Mouse (Mus musculus) macrophage (primary cell): ENCODE results near the gene Zfp128. TPM values are rescaled to one million over a fixed set of nuclear protein-coding genes. Genes with fewer than 3 reads are reported as not detected.
"Not testable (repeated sequence)": the region's sequence is repeated elsewhere in the genome, so short reads cannot be mapped to it uniquely, and the experiment has no call there.

Source experiments
- H3K27ac ChIP-seq: fragments of 350-480 bp; formaldehyde crosslinking; 2 replicates; pipeline ENCODE4 v1.9.0; 2021
- H3K36me3 ChIP-seq: fragments of 350-480 bp; formaldehyde crosslinking; 2 replicates; pipeline ENCODE4 v1.9.0; 2021; ENCODE audit errors: inconsistent target
- H3K4me3 ChIP-seq: fragments of 350-480 bp; formaldehyde crosslinking; 2 replicates; pipeline ENCODE4 v1.9.0; 2021; ENCODE audit errors: inconsistent target
- H3K79me2 ChIP-seq: fragments of 350-480 bp; formaldehyde crosslinking; 2 replicates; pipeline ENCODE4 v1.9.0; 2021; ENCODE audit errors: inconsistent target
- WGBS: methylation state at CpG from one replicate; pipeline ENCODE4 v1.1.7; 2026; ENCODE audit warnings: inconsistent platforms; ENCODE audit not compliant: missing documents; 5-methylcytosine and 5-hydroxymethylcytosine counted together
- polyA plus RNA-seq: library from polyadenylated mRNA; stranded (reverse); fragments of 250-400 nt; gene quantifications from 3 replicates; pipeline ENCODE4 v1.2.4, GENCODE M21; 2018; ENCODE audit warnings: inconsistent platforms

Zfp128 gene
- polyA plus RNA-seq, 1 experiment from 2014 or later = 2.1 TPM

DNA sequence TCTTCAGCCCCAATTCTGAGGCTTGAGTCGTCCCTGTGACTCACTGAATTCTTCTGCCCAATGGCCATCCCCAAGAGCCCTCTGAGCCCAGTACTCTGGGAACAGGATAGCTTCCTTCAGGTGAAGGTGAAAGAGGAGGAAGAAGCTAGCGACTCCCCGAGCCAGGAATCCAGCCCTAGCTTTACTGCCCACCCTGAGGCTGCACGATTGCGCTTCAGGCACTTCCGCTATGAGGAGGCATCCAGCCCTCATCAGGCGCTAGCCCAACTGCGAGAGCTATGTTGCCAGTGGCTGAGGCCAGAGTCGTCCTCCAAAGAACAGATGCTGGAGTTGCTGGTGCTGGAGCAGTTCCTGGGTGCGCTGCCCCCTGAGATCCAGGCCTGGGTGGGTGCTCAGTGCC lies 22.6 kb downstream of the Zfp128 start:
- Histone ChIP-seq H3K36me3 (peaks cover 31% of the 10 kb centered on the region), H3K4me3 (no peak overlapping the region; the same call in 1 of the 2 replicates)

DNA sequence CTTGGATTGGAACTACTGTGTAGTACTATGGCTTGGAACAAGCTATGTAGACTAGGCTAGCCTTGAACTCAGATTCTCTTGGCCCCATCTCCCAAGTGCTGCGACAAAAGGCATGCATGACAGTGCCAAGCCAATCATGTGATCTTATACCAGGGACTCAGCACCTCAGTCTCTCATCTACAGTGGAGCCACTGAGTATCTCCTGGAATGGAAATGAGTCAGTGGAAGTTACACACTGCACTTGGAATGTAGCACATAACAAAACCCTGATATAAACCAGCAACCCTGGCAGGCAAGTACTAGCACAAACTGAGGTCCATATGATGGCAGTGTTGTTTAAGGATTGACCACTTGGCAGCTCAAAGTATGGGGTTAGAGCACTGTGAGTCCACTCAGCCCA lies 24.2 kb downstream of the Zfp128 start:
- H3K79me2 ChIP-seq = peaks cover 29% of the 10 kb centered on the region; the same call in 1 of the 2 replicates
- WGBS = 100% methylated on average over 1 of the region's 1 CpGs
- H3K27ac ChIP-seq = no peak overlapping the region
- no peak overlapping the region for H3K4me3 ChIP-seq
- H3K36me3 ChIP-seq = peaks cover 31% of the 10 kb centered on the region

More for the DNA sequence above, 22.6 kb downstream of the Zfp128 start:
- Histone ChIP-seq H3K27ac (no peak overlapping the region), H3K79me2 (peaks cover 44% of the 10 kb centered on the region)
- WGBS = 82% methylated on average over 10 of the region's 10 CpGs

DNA sequence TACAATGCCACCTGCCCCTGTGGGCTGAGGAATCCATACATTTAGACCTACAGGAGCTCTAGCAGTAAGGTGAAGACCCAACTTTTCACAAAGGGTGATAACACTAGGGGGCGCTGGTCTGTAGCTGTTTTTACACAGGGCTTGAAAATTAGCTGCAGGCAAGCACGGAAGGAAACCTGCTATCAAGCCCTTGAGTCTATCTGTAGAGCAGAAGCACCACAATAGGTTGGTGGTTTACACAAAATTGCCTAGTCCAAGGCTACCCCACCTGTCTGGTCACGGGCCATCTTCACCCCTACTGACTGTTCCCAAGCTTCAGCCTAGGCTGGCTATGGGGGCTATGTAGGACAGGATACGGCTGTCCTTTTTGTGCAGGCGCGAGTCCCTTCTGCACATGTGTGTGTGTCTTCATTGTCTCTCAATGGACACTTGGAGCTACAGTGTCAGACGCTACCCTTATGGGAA lies 28.6 kb downstream of the Zfp128 start:
- Histone ChIP-seq H3K27ac (peak overlapping the region; percentile 61), H3K4me3 (peak overlapping the region; percentile 50), H3K79me2 (no peaks in the 10 kb centered on the region), H3K36me3 (peaks cover 31% of the 10 kb centered on the region)
- WGBS = 28% methylated on average over 7 of the region's 7 CpGs

GRCm38 (mm10) chr7:12910181-12910668 lies 29.2 kb downstream of the Zfp128 start:
- WGBS = 3% methylated on average over 19 of the region's 19 CpGs
- H3K36me3 ChIP-seq = peaks cover 31% of the 10 kb centered on the region
- peak overlapping the region; percentile 61 for H3K27ac ChIP-seq
- peak overlapping the region; percentile 50 for H3K4me3 ChIP-seq
- H3K79me2 ChIP-seq = no peaks in the 10 kb centered on the region

DNA sequence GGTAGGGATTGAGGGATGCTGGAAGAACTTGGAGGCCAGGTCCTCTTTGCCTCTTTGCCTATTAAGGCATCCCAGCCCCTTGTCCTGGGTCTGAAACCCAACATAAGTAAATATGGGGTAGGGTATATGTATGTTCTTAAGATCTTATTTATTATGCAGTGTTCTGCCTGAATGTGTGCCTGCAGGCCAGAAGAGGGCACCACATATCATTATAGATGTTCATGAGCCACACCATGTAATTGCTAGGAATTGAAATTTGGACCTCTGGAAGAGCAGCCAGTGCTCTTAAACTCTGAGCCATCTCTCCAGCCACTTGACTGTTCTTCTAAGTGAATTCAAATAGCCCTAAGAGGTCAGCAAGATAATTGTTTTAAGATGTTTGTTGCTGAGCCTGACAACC lies 32.6 kb downstream of the Zfp128 start:
- Histone ChIP-seq H3K36me3 (no peaks in the 10 kb centered on the region), H3K27ac (no peak overlapping the region), H3K79me2 (no peaks in the 10 kb centered on the region), H3K4me3 (no peak overlapping the region)

- WGBS = 84% methylated on average over 7 of the region's 8 CpGs
- not testable (repeated sequence) for H3K4me3 ChIP-seq
Measured at GRCm38 (mm10) chr7:12920495-12920894, 39.5 kb downstream of the Zfp128 start.

GRCm38 (mm10) chr7:12921318-12921704 lies 40.3 kb downstream of the Zfp128 start:
- peak overlapping the region; percentile 89 for H3K27ac ChIP-seq
- peaks cover 22% of the 10 kb centered on the region for H3K79me2 ChIP-seq
- WGBS = 0% methylated on average over 3 of the region's 3 CpGs
- H3K36me3 ChIP-seq = peaks cover 30% of the 10 kb centered on the region
- H3K4me3 ChIP-seq = peak overlapping the region; percentile 99

More at GRCm38 (mm10) chr7:12920495-12920894, 39.5 kb downstream of the Zfp128 start:
- peaks cover 22% of the 10 kb centered on the region for H3K36me3 ChIP-seq
- peaks cover 22% of the 10 kb centered on the region for H3K79me2 ChIP-seq
- H3K27ac ChIP-seq = not testable (repeated sequence)

- H3K4me3 ChIP-seq = peak within 1 kb of the TSS; percentile 99
- H3K27ac ChIP-seq = peak within 1 kb of the TSS; percentile 89
- under 1% methylated on average over 54 of the region's 55 CpGs for WGBS
- peaks cover 22% of the 10 kb centered on the region for H3K79me2 ChIP-seq
- peaks cover 36% of the 10 kb centered on the region for H3K36me3 ChIP-seq
Measured at GRCm38 (mm10) chr7:12921705-12922465, 40.9 kb downstream of the Zfp128 start, which contains the start of gene Rps5. Gene Rps5, plus strand, starts transcription at chr7:12922290.

GRCm38 (mm10) chr7:12922729-12923128 lies 41.8 kb downstream of the Zfp128 start:
- H3K36me3 ChIP-seq = peaks cover 38% of the 10 kb centered on the region
- under 1% methylated on average over 8 of the region's 8 CpGs for WGBS
- H3K4me3 ChIP-seq = peak overlapping the region; percentile 99
- H3K79me2 ChIP-seq = peaks cover 22% of the 10 kb centered on the region
- H3K27ac ChIP-seq = peak overlapping the region; percentile 89

DNA sequence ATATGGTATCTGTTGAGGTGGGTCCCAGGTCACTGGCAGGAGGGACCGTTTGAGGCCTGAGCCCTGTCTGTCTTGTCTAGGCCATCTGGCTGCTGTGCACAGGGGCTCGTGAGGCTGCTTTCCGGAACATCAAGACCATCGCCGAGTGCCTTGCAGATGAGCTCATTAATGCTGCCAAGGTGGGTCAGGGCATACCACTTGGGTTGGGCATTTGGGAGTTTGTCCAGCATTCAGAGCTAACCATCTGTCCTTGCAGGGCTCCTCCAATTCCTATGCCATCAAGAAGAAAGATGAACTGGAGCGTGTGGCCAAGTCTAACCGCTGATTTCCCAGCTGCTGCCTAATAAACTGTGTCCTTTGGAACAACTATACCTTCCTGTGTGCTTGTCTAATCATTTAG lies 45.3 kb downstream of the Zfp128 start:
- 94% methylated on average over 7 of the region's 7 CpGs for WGBS
- no peak overlapping the region for H3K4me3 ChIP-seq
- peaks cover 22% of the 10 kb centered on the region for H3K79me2 ChIP-seq
- peaks cover 38% of the 10 kb centered on the region for H3K36me3 ChIP-seq
- no peak overlapping the region for H3K27ac ChIP-seq

- Histone ChIP-seq H3K79me2 (peaks cover 21% of the 10 kb centered on the region), H3K27ac (no peak within 1 kb of the TSS), H3K36me3 (peaks cover 38% of the 10 kb centered on the region), H3K4me3 (no peak within 1 kb of the TSS)
- WGBS = 77% methylated on average over 8 of the region's 8 CpGs
Measured at GRCm38 (mm10) chr7:12927191-12927680, 46.3 kb downstream of the Zfp128 start, which contains the start of gene Rnf225. Gene Rnf225, plus strand, starts transcription at chr7:12927416.

DNA sequence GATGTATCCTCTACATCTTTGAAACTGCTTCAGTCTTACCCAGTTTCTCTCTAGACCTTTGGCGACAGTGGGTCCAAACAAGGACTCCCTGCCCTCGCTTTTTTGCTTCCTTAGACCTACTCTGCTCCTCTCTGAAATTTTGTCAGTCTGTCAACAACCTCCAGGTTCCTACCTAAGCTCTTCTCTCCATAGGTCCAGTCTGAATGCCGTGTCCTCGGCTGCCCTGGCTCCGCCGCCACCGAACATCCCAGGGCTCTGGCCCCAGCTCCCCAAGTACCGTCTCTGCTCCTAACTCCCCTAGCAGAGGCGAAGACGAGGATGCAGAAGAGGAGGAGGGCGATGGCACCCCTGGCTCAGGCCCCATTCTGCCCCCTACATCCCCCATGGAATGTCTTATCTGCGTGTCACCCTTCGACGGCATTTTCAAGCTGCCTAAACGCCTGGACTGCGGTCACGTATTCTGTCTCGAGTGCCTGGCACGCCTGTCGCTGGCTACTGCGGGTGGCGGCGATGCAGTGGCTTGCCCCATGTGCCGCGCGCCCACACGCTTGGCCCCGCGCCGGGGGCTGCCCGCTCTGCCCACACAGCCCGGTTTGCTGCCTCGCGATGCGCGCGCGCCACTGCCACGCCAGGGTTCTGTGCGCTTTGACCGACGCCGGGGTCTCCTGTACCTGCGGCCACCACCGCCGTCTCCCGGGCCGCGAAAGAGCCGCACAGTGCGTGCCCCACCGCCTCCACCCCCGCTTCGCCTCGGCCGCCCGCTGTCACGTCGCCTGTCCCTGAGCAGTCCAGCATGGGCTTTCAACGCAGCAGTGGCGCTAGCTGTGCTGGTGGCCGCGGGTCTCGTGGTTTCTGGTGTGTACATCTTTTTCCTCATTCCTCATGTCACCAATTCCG lies 47.0 kb downstream of the Zfp128 start:
- 26% methylated on average over 61 of the region's 65 CpGs for WGBS
- Histone ChIP-seq H3K4me3 (no peak overlapping the region), H3K36me3 (peaks cover 38% of the 10 kb centered on the region)

GRCm38 (mm10) chr7:12933615-12934140 lies 52.7 kb downstream of the Zfp128 start:
- WGBS = 88% methylated on average over 4 of the region's 4 CpGs
- Histone ChIP-seq H3K4me3 (no peak overlapping the region), H3K36me3 (no peaks in the 10 kb centered on the region), H3K27ac (no peak overlapping the region), H3K79me2 (no peaks in the 10 kb centered on the region)

More for the DNA sequence above, 47.0 kb downstream of the Zfp128 start:
- peaks cover 13% of the 10 kb centered on the region for H3K79me2 ChIP-seq
- H3K27ac ChIP-seq = no peak overlapping the region

- Histone ChIP-seq H3K27ac (no peak overlapping the region), H3K36me3 (no peaks in the 10 kb centered on the region), H3K4me3 (no peak overlapping the region), H3K79me2 (no peaks in the 10 kb centered on the region)
- WGBS = 78% methylated on average over 3 of the region's 3 CpGs
Measured at GRCm38 (mm10) chr7:12934808-12935207, 53.8 kb downstream of the Zfp128 start.
